Mouse (Mus musculus) activated CD4-positive, CD25-positive, alpha-beta regulatory T cell, adult 4 months (primary cell): ENCODE measurements around the gene Guca2a. TPM values are rescaled to one million over a fixed set of nuclear protein-coding genes. Genes with fewer than 3 reads are reported as not detected.
"Not testable (repeated sequence)": the region's sequence is repeated elsewhere in the genome, so short reads cannot be mapped to it uniquely, and the experiment has no call there.

ENCODE experiments used
- ATAC-seq: one replicate; pipeline ENCODE4 v1.8.0; 2017
- polyA plus RNA-seq, 2 experiments: library from polyadenylated mRNA; unstranded; fragments of 100-300 nt; shearing (Covaris generic); gene quantifications; one replicate each; pipeline ENCODE4 v1.2.1; 2017

Gene Guca2a
- not detected for polyA plus RNA-seq

GRCm38 (mm10) chr4:119637176-119637845 lies at the start of gene Guca2a:
TSS of gene Guca2a (plus strand) at chr4:119637704.
- ATAC-seq, result no peak

GRCm38 (mm10) chr4:119588037-119588436 lies 49.5 kb upstream of the Guca2a start:
- ATAC-seq, result no peak

GRCm38 (mm10) chr4:119589423-119589822 lies 48.1 kb upstream of the Guca2a start:
- ATAC-seq, result no peak

GRCm38 (mm10) chr4:119590027-119590426 lies 47.5 kb upstream of the Guca2a start:
- no peak for ATAC-seq

- ATAC-seq, result no peak
Observed at GRCm38 (mm10) chr4:119592479-119592878, 45.0 kb upstream of the Guca2a start.

- no peak for ATAC-seq
Observed at GRCm38 (mm10) chr4:119594331-119594730, 43.2 kb upstream of the Guca2a start.

- ATAC-seq, result no peak
Observed at GRCm38 (mm10) chr4:119599605-119600004, 37.9 kb upstream of the Guca2a start.

GRCm38 (mm10) chr4:119609488-119609887 lies 28.0 kb upstream of the Guca2a start:
- no peak for ATAC-seq

GRCm38 (mm10) chr4:119614078-119614477 lies 23.4 kb upstream of the Guca2a start:
- no peak for ATAC-seq

GRCm38 (mm10) chr4:119614724-119615123 lies 22.8 kb upstream of the Guca2a start:
- no peak for ATAC-seq

GRCm38 (mm10) chr4:119626081-119626645 lies 11.3 kb upstream of the Guca2a start:
- no peak for ATAC-seq

GRCm38 (mm10) chr4:119626876-119627275 lies 10.6 kb upstream of the Guca2a start:
- ATAC-seq, result no peak

- no peak for ATAC-seq
Observed at GRCm38 (mm10) chr4:119627317-119627716, 10.2 kb upstream of the Guca2a start.

- ATAC-seq, result not testable (repeated sequence)
Observed at GRCm38 (mm10) chr4:119628363-119628762, 9.1 kb upstream of the Guca2a start.

- no peak for ATAC-seq
Observed at GRCm38 (mm10) chr4:119631115-119631919, 6.2 kb upstream of the Guca2a start.

GRCm38 (mm10) chr4:119632721-119633120 lies 4.8 kb upstream of the Guca2a start:
- ATAC-seq, result no peak

GRCm38 (mm10) chr4:119633342-119633741 lies 4.2 kb upstream of the Guca2a start:
- ATAC-seq, result no peak

- ATAC-seq, result no peak
Observed at GRCm38 (mm10) chr4:119633948-119634347, 3.6 kb upstream of the Guca2a start.

- ATAC-seq, result no peak
Observed at GRCm38 (mm10) chr4:119634908-119635660, 2.4 kb upstream of the Guca2a start.

GRCm38 (mm10) chr4:119635686-119636085 lies 1.8 kb upstream of the Guca2a start:
- ATAC-seq, result no peak

GRCm38 (mm10) chr4:119636731-119637130 lies 773 bp upstream of the Guca2a start:
- no peak for ATAC-seq

- no peak for ATAC-seq
Observed at GRCm38 (mm10) chr4:119637946-119638345, 442 bp downstream of the Guca2a start.

- ATAC-seq, result no peak
Observed at GRCm38 (mm10) chr4:119638656-119639055, 1.2 kb downstream of the Guca2a start.
